Mouse (Mus musculus) hindbrain, embryonic 14.5 days (tissue): Measurements from ENCODE around the gene Mpzl1. TPM values are rescaled to one million over a fixed set of nuclear protein-coding genes. Genes with fewer than 3 reads are reported as not detected.

Experiments
- ATAC-seq: fragments of 200-750 bp; cut with Nextera tagmentation; 2 replicates; pipeline ENCODE4 v1.8.0; 2017; ENCODE audit warnings: moderate number of reproducible peaks, mild to moderate bottlenecking, moderate TSS enrichment, moderate library complexity; ENCODE audit not compliant: low FRiP score
- DNase-seq: peaks from one replicate; pipeline ENCODE4 v3.0.0-alpha.2; 2015; ENCODE audit warnings: low spot score
- H3K27ac ChIP-seq: fragments of 300-500 bp; sonication (generic); 2 replicates; pipeline ENCODE4 v1.5.1; 2014; ENCODE audit warnings: mild to moderate bottlenecking, moderate library complexity
- H3K27me3 ChIP-seq: fragments of 300-500 bp; sonication (generic); 2 replicates; pipeline ENCODE4 v1.6.1; 2014; ENCODE audit warnings: mild to moderate bottlenecking, low read length, mixed read lengths; ENCODE audit not compliant: control insufficient read depth, insufficient read depth
- H3K36me3 ChIP-seq: fragments of 300-500 bp; sonication (generic); replicated peaks from 2 replicates; pipeline ENCODE4 v1.6.1; 2014; ENCODE audit not compliant: control insufficient read depth, insufficient read depth
- H3K4me1 ChIP-seq: fragments of 300-500 bp; sonication (generic); replicated peaks from 2 replicates; pipeline ENCODE4 v1.6.1; 2014; ENCODE audit warnings: antibody characterized with exemption, low read length, mixed read lengths; ENCODE audit not compliant: control insufficient read depth, insufficient read depth
- H3K4me2 ChIP-seq: fragments of 300-500 bp; sonication (generic); replicated peaks from 2 replicates; pipeline ENCODE4 v1.6.1; 2014; ENCODE audit warnings: mild to moderate bottlenecking, moderate library complexity
- H3K4me3 ChIP-seq: fragments of 300-500 bp; sonication (generic); replicated peaks from 2 replicates; pipeline ENCODE4 v1.5.1; 2014; ENCODE audit warnings: mild to moderate bottlenecking, low read length
- H3K9ac ChIP-seq: fragments of 300-500 bp; sonication (generic); 2 replicates; pipeline ENCODE4 v1.6.1; 2014
- H3K9me3 ChIP-seq: fragments of 300-500 bp; sonication (generic); 2 replicates; pipeline ENCODE4 v1.6.1; 2016; ENCODE audit warnings: low read length; ENCODE audit not compliant: control insufficient read depth
- WGBS: fragments of 180-500 bp; shearing (Covaris S2); extraction: QIAGEN DNeasy Blood & Tissue Kit; methylation state at CpG from one replicate; pipeline ENCODE4 v1.1.7; 2014; 5-methylcytosine and 5-hydroxymethylcytosine counted together
- polyA plus RNA-seq: library from polyadenylated mRNA; unstranded; fragments of >200 nt; fragmentation: Nextera tagmentation; extraction: Ambion mirVana; gene quantifications from 2 replicates; pipeline ENCODE4 v1.2.1, GENCODE M21; 2014

The Mpzl1 gene
- polyA plus RNA-seq, 1 experiment from 2014 or later = 176 TPM

GRCm38 (mm10) chr1:165672355-165672754 lies 38.0 kb upstream of the Mpzl1 start:
- Histone ChIP-seq H3K4me2 (no peak overlapping the region), H3K9ac (no peak overlapping the region), H3K4me1 (no peaks in the 10 kb centered on the region), H3K9me3 (no peaks in the 10 kb centered on the region), H3K4me3 (no peak overlapping the region), H3K27me3 (no peaks in the 10 kb centered on the region), H3K27ac (no peak overlapping the region), H3K36me3 (no peaks in the 10 kb centered on the region)
- DNase-seq (no peak), ATAC-seq (no peak)
- 77% methylated on average over 9 of the region's 9 CpGs for WGBS

GRCm38 (mm10) chr1:165670056-165670455 lies 35.7 kb upstream of the Mpzl1 start:
- DNase-seq (no peak), ATAC-seq (no peak)
- Histone ChIP-seq H3K4me3 (no peak overlapping the region), H3K27me3 (no peaks in the 10 kb centered on the region), H3K27ac (no peak overlapping the region), H3K9ac (no peak overlapping the region), H3K9me3 (no peaks in the 10 kb centered on the region), H3K4me1 (no peaks in the 10 kb centered on the region), H3K36me3 (no peaks in the 10 kb centered on the region), H3K4me2 (no peak overlapping the region)
- 88% methylated on average over 6 of the region's 6 CpGs for WGBS

GRCm38 (mm10) chr1:165668904-165669303 lies 34.6 kb upstream of the Mpzl1 start:
- ATAC-seq (no peak), DNase-seq (no peak)
- no peak overlapping the region for H3K4me2 ChIP-seq
- H3K27me3 ChIP-seq = no peaks in the 10 kb centered on the region
- no peaks in the 10 kb centered on the region for H3K36me3 ChIP-seq
- no peak overlapping the region for H3K27ac ChIP-seq
- H3K4me3 ChIP-seq = no peak overlapping the region
- 78% methylated on average over 4 of the region's 4 CpGs for WGBS
- no peaks in the 10 kb centered on the region for H3K4me1 ChIP-seq
- H3K9me3 ChIP-seq = no peaks in the 10 kb centered on the region
- no peak overlapping the region for H3K9ac ChIP-seq

GRCm38 (mm10) chr1:165667380-165667779 lies 33.0 kb upstream of the Mpzl1 start:
- Histone ChIP-seq H3K9me3 (no peaks in the 10 kb centered on the region), H3K4me1 (0 out of 2 replicates have a peak, but pooled peaks cover 6% of the 10 kb centered on the region), H3K4me2 (no peak overlapping the region), H3K9ac (no peak overlapping the region), H3K4me3 (no peak overlapping the region), H3K36me3 (no peaks in the 10 kb centered on the region), H3K27me3 (no peaks in the 10 kb centered on the region), H3K27ac (no peak overlapping the region)
- WGBS = 56% methylated on average over 13 of the region's 13 CpGs
- ATAC-seq (no peak), DNase-seq (no peak)

GRCm38 (mm10) chr1:165666944-165667343 lies 32.6 kb upstream of the Mpzl1 start:
- no peaks in the 10 kb centered on the region for H3K27me3 ChIP-seq
- 0 out of 2 replicates have a peak, but pooled peaks cover 6% of the 10 kb centered on the region for H3K4me1 ChIP-seq
- 93% methylated on average over 6 of the region's 6 CpGs for WGBS
- H3K27ac ChIP-seq = no peak overlapping the region
- no peak overlapping the region for H3K4me3 ChIP-seq
- H3K36me3 ChIP-seq = no peaks in the 10 kb centered on the region
- ATAC-seq (no peak), DNase-seq (no peak)
- no peak overlapping the region for H3K9ac ChIP-seq
- no peak overlapping the region for H3K4me2 ChIP-seq
- H3K9me3 ChIP-seq = no peaks in the 10 kb centered on the region

GRCm38 (mm10) chr1:165665758-165666157 lies 31.4 kb upstream of the Mpzl1 start:
- WGBS = 77% methylated on average over 5 of the region's 5 CpGs
- DNase-seq = no peak
- Histone ChIP-seq H3K27ac (no peak overlapping the region), H3K36me3 (no peaks in the 10 kb centered on the region), H3K9ac (no peak overlapping the region), H3K9me3 (no peaks in the 10 kb centered on the region), H3K27me3 (no peaks in the 10 kb centered on the region), H3K4me2 (no peak overlapping the region), H3K4me3 (no peak overlapping the region), H3K4me1 (0 out of 2 replicates have a peak, but pooled peaks cover 6% of the 10 kb centered on the region)
- ATAC-seq = no peak; the same call in 1 of the 2 replicates

- Histone ChIP-seq H3K27ac (no peak overlapping the region), H3K9me3 (no peaks in the 10 kb centered on the region), H3K27me3 (no peaks in the 10 kb centered on the region), H3K9ac (no peak overlapping the region), H3K4me2 (no peak overlapping the region), H3K4me3 (no peak overlapping the region), H3K4me1 (0 out of 2 replicates have a peak, but pooled peaks cover 6% of the 10 kb centered on the region), H3K36me3 (no peaks in the 10 kb centered on the region)
- WGBS = 72% methylated on average over 16 of the region's 16 CpGs
- ATAC-seq (no peak), DNase-seq (no peak)
Measured at GRCm38 (mm10) chr1:165663277-165663676, 28.9 kb upstream of the Mpzl1 start.

- Histone ChIP-seq H3K36me3 (no peaks in the 10 kb centered on the region), H3K9ac (no peak overlapping the region), H3K4me1 (0 out of 2 replicates have a peak, but pooled peaks cover 6% of the 10 kb centered on the region), H3K4me2 (no peak overlapping the region), H3K27ac (no peak overlapping the region), H3K27me3 (no peaks in the 10 kb centered on the region), H3K9me3 (no peaks in the 10 kb centered on the region), H3K4me3 (no peak overlapping the region)
- WGBS = 33% methylated on average over 15 of the region's 15 CpGs
- DNase-seq = no peak
- ATAC-seq = no peak
Measured at GRCm38 (mm10) chr1:165662426-165663192, 28.3 kb upstream of the Mpzl1 start.

- no peaks in the 10 kb centered on the region for H3K9me3 ChIP-seq
- ATAC-seq = no peak
- H3K27ac ChIP-seq = no peak overlapping the region
- H3K4me2 ChIP-seq = no peak overlapping the region
- H3K4me3 ChIP-seq = no peak overlapping the region
- no peaks in the 10 kb centered on the region for H3K27me3 ChIP-seq
- no peaks in the 10 kb centered on the region for H3K36me3 ChIP-seq
- no peak overlapping the region for H3K9ac ChIP-seq
- no peak for DNase-seq
- WGBS = 81% methylated on average over 6 of the region's 6 CpGs
- 0 out of 2 replicates have a peak, but pooled peaks cover 6% of the 10 kb centered on the region for H3K4me1 ChIP-seq
Measured at GRCm38 (mm10) chr1:165661725-165662124, 27.4 kb upstream of the Mpzl1 start.
